Mouse (Mus musculus): ENCODE results near the gene Fgfr2.

Fgfr2 gene

DNA sequence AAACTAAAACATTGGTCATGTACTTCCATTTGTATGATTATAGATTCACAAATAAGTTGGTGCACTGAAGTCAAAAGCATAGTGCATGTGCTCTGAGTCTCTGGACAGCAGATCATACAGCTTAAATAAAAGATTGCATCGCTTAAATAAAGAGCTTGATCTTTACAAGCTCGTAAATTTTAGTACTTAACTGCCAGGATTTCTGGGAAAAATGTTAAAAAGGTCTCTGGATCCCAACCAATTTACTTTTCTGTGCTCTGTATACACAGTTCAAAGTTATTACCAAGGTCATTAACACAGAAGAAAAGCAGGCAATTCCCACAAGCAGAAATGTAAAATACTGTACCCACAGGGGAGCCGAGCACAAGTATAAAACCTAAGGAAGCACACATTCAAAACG, 292.2 kb downstream of the Fgfr2 start:
- in situ Hi-C loops (cut with MseI, MboI) = no loop called here

DNA sequence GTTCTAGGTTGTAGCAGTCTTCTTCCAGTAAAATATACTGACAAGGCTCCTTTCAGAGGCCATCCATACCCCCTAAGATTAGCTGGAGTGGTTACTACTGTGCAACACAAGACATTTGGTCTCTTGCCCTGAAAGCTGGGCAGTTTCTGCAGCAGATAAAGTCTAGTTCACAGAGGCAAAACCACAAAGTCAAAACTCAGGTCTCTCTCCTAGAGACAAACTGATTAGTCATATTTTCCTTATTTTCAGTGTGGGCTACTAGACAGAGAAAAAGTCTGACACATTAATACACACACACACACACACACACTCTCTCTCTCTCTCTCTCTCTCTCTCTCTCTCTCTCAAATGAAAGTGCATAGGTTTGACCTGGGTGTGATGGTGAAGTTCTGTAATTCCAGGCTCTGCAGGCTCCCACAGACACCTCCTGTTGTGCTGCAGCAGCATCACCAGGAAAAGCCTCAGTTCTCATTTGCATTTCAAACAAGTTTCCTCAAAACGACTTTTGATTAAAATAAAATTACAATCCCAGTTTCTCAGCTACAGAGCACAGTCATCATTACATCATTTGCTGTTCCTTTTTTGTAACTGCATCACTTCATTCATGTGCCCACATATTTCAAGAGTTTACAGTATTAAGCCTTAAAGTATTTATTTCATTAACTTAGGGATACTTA, 298.7 kb downstream of the Fgfr2 start:
- in situ Hi-C loops (cut with MseI, MboI) = no loop called here

DNA sequence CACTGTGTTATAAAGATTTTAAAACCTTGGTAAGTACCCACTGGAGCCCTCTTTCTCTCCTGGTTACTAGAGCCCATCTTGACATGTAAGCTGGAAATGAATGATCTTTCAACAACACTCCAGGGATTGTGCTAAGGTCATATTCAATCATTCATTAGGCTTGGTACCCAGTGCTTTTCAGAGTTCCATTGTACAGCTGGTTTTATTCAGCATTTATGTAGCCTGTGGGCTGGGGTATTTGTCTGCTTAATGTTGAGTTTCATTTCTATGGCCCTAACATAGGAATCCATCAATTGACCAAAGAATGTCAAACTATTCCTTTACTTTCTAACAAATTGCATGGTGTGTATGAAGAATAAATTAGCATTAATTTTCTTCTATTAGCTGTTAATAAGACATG, 299.3 kb downstream of the Fgfr2 start:
- in situ Hi-C loops (cut with MseI, MboI) = no loop called here

DNA sequence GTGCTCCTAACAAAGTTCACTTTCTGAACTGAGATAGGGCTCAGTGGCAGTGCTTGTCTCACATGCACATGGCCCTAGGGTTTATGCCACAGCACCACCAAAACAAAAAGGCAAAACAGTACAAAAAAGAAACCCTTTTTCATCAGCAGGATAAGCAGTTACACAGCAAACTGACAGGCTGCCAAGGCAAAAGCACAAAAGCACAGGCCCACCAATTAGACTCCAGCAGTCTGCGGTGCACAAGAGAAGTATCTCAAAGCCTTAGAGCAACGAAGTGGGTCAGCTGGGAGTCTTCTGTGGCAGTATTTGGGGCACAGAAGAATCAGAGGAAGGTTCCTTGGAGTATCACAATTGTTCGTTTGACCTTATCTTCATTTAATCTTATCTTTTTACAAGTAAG, 302.5 kb downstream of the Fgfr2 start:
- in situ Hi-C loops (cut with MseI, MboI) = no loop called here

DNA sequence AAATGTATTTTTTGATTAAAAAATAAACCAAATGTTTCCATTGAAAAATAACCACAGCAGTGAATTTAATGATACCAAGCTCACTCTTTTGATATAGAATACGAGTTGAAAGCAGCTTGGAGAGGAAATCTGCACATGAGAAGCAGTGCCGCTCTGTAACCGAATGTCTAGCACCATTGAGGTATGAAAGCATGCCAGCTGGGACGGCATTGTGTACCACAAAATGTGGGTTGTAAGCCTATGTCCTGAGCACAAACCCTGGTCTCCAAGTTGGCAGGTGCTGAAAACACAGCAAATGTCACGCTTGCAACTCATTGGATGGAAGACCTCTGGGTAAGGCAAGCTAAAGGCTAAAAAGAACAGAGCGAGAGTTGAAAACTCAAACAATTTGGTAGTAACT, 306.1 kb downstream of the Fgfr2 start:
- in situ Hi-C loops (cut with MseI, MboI) = loop anchor here in 1 of 2 experiments (10.0 kb wide), 1 partner anchor 162 kb away; no protein-coding TSS in a partner anchor

DNA sequence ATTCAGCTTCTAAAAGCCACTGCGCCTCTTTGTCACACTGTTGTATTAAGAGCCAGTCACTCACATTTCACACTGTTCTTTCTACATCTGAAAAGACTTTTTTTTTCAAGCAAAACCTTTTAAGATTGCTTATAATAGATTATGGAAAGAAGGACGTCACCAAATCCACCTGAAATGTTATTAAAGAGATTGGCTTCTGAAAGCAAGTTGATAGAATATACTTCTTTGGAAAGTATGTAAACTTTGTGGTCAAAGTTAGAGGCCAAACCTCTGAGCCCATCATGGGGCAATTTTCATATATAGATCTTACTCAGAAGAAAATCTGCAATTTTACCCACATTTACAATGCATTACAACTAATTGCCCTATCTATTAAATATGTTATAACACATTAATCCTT, 306.6 kb downstream of the Fgfr2 start:
- in situ Hi-C loops (cut with MseI, MboI) = loop anchor here in 1 of 2 experiments (10.0 kb wide), 1 partner anchor 162 kb away; no protein-coding TSS in a partner anchor

DNA sequence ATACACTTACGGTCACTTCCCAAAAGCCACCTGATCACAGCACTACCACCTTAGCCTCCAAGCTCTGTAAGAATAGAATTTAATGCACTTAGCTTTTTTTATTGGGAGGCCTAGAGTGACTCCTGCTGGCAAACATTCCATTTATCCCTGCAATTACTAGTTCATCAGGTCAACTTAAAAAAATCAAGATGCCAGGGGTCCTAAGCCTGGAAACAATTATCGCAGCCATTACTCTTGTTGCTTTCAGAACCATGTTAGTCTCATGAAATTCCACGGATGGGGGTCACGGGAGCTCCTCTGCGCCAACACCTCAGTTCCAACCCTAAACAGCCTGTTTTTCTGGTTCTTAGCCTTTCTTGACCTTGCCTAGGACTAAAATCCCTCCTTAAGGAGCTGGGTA, 308.1 kb downstream of the Fgfr2 start:
- in situ Hi-C loops (cut with MseI, MboI) = loop anchor here in 1 of 2 experiments (10.0 kb wide), 1 partner anchor 160 kb away; no protein-coding TSS in a partner anchor

DNA sequence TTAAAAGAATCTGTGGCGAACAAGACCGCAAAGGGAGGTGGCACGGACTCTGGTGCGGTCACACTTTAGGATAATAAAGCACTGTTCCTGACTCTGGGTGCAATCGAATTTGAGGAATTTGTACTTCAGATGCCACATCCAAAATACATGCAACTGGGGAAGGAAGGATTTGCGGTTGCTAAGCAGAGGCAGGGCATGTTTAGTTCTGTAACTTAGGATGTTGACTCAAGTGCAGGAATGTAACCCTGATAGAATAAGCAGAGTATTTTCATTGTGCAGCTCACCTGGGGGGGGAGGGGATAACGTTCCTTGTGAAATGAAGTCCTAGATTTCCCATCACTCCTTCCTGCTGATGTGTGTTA, 309.1 kb downstream of the Fgfr2 start:
- in situ Hi-C loops (cut with MseI, MboI) = loop anchor here (5.0 to 10.0 kb wide), 2 partner anchors 157 to 159 kb away; no protein-coding TSS in a partner anchor

DNA sequence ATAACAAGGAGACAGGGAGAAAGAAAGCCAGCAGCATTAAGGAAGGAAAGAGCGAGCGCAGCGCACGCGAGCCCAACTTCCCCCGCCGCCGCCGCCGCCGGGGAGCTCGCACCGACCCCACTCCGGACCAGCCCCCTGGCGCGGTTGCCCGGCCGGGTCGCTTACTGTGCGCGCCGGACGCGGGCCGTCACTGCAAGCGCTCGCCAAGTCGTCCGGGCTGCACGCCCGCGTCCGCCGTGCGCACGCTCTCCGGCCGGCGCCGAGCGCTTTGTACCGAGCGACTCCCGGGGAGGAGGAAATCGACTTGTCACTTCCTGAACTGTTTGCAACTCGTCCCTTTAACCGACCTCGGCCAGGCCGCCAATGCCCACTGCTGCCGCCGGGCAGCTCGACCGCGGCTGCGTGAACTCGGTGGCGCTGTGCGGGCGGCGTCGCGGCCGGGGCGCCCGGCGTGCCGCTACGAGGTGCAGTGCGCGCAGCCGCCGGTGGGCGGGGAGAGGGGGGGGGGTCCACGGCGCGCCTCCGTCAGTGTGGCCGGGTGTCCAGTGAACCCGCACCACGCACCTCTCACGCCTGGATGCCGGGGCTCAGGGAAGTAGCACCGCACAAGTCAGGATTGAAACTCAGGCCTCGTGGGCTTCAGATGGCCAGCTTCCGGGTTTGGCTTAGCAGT, 309.6 kb downstream of the Fgfr2 start, which contains the start of gene Fam53b:
Gene Fam53b, minus strand, starts transcription at position 471 of the 673 bp plus-strand sequence.
- in situ Hi-C loops (cut with MseI, MboI) = loop anchor here (5.0 to 10.0 kb wide), 2 partner anchors 156 to 159 kb away; no protein-coding TSS in a partner anchor

DNA sequence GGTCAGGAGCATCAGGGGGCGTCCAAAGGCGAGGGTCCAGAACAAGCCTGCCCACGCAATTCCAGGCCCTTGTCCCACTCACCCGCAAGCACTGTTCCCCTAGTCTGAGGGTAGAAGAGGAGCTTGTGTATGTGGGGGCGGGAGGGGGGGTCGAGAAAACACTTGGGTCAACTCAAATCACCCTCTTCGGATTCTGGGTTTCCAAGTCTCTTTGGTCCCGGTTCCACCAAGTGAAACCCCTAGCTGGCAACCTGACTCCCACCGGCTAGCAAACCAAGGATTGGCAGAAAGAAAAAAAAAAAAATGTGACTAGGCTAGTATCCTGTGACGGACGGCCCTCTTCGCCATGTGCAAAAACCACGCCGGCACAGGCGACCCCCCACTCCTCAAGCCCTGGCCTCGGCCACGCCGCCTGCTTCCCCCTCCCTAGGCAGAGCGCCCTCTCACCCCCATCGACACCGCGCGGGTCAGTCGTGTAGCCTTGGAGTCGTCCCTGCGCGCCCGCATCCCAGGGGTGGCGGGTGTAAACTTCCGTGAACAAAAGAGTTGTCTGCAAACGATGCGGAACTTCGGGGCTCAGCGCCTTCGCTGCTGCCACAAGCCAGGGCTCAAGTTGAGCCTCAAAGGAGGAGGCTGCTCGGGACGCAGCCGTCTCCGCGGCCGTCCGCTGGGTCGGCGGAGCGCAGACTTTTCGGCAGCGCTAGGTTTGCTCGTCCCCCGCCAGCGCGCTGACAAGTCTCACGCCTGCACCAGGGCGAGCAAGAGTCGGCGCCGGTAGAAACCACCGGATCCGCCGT, 310.3 kb downstream of the Fgfr2 start:
- in situ Hi-C loops (cut with MseI, MboI) = loop anchor here (5.0 to 10.0 kb wide), 2 partner anchors 156 to 158 kb away; no protein-coding TSS in a partner anchor

DNA sequence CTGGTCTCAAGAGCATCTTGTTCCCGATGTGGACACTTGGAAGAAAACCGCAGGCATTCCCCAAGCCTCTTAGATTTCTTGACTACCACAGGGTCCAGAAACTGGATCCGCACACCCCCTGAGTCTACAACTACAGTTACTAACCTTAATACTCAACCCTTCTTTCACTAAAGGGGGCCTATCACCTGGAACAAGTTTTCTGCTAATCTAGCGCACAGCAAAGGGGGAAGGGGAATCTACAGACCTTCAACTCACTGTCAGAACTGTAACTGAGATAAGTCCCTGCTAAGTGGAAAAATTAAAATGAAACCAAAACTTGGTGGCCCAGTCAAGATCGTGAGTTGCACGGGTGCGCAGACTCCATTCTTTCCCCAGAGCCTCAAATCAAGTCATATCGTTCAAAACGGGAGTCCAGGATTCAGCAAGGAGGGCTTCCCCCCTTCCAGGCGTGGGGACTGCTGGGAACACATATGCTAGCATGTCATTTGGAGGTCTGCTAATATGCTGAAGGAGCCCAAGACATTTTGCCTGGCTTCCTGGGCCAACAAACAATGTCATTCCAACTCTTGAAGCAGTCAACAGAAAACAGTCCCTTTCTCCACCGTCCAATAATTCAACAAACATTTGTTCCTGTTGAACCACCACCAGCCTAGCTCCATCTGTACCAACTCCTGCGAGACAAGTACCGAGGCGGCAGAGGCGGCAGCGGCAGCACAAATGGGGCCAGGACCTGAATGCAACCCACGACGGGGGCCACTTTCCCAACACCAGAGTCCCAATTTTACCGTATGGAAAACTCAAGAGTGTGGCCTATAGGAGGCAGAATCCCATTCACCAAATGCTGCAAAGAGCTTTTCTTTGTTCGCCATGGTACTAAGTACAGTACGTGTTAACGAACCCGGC, 311.2 kb downstream of the Fgfr2 start:
- in situ Hi-C loops (cut with MseI, MboI) = loop anchor here (5.0 to 10.0 kb wide), 2 partner anchors 155 to 157 kb away; no protein-coding TSS in a partner anchor

DNA sequence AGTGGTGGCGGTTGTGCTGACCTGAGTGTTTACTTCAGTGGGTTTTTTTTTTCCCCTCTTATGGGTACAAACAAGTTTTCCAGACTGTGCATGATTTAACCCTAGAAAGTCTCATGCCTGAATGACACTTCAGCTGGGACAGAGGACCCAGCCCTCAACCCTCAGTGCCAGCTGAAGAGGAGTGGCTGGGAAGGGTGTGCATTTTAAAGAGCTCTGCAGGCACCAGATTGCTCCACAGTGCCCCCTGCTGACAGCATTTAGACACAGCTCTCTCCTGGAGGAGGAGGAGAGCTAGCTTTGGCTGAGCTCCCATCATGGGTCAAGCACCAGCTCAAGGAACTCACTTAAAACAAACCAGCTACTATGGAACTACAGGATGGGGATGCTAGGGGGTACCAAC, 312.3 kb downstream of the Fgfr2 start:
- in situ Hi-C loops (cut with MseI, MboI) = loop anchor here (5.0 to 10.0 kb wide), 2 partner anchors 154 to 156 kb away; no protein-coding TSS in a partner anchor

DNA sequence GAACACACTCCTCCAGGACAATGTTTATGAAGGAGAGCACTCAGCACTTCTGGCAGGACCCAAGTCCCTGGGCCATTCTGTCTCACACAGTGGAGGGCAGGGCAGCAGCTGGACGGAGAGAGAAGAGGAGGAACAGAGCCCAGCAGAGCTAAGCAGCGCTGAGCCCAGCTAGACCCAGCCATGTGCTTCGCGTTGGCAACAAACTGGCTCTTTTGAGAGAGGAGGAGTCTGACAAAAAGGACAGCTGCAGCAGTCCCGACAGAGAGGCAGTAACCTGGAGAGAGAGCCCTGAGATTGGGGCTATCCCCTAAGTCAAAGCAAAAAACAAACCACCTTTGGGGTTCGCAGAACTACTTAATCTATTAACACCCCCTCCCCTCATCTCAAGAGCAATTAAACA, 312.8 kb downstream of the Fgfr2 start:
- in situ Hi-C loops (cut with MseI, MboI) = loop anchor here (5.0 to 10.0 kb wide), 2 partner anchors 153 to 156 kb away; no protein-coding TSS in a partner anchor

DNA sequence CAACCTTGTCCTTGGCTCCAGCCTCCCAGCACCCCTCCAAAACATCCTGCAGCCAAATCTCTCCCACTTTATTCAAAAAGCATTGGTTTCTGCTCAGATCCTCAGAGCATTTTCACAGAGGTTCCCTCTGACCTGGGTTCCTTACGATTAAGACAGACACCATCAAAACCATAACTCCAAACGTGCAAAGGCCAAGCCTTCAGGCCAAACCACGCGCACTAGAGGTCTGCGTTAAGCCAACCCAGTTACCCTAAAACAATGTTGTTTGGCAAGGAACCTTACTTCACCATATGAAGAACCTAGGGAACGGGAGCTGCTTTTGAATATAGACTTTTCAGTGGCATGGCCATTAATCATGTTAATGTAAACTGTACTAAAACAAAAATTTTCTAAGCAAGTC, 313.4 kb downstream of the Fgfr2 start:
- in situ Hi-C loops (cut with MseI, MboI) = loop anchor here (5.0 to 10.0 kb wide), 3 partner anchors 75 to 155 kb away; no protein-coding TSS in a partner anchor

DNA sequence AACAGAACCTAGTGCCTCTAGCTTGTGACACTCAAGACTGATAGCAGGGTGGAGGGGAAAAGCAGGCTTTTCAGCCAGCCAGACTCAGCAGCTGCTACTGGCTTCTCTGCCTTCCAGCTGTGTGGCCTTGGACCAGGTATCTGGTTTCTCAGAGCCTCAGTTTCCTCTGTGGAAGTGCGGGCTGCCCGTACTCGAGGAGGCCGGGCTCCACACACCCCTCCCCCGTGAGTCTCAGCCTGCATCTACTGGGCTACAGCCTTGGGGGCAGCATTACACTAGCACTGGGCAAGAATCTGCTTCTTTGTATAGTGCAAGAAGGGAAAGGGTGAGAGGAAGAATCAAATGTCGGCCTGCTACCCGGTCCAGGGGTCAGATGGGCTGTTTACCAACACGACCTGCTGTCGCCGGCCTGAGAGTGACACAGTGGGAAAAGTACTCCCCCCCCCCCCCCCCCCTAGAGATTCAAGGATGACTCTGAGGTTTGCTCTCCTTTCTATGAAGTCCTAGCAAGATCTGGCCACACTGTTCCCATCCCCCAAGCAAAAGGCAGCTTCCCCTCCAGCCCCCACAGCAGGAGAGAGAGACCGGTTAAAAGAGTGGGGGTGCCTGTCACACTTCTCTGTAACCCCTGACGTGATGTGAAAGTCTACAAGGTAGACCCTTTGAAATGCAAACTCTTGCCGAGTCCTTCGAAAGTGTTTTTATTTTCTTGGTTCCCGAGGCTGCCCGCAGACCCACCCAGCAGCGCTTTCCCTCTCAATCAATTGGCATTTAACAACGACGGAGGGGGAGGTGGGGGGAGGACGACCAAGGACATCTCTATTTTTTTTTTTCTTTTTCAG, 314.1 kb downstream of the Fgfr2 start:
- in situ Hi-C loops (cut with MseI, MboI) = loop anchor here in 1 of 2 experiments (10.0 kb wide), 1 partner anchor 74 kb away; no protein-coding TSS in a partner anchor

DNA sequence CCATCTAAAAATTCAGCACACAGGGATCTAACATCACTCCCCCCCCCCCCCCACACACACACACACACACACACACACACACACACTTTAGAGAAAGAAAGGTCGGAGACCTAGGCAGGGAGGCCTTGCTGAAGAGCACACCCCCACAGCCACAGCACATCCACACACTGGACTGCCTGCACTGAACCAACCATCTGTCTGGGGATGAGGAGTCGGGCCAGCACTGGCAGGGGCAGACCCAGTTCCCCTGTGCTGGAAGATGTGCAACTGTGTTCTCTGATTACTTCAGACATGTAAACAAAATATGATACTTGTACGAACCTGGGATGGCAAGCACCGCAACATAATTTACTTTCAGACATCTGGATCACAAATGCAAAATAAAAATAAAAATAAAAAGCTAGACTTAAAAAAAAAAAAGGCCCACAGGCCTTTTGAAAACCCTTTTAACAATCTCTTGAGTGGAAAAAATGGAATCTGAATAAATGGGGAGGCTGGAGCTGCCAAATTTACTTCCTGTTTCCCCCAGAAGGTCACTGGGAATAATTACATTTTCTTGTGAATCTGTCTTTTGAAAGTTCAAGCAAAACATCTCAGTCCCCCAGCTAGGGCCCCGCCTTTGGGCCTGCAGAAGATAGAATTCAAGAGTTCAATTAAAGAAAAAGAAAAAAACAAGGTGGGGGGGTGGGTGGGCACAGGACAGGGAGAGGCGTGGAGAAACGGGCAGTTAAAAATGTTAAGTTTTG, 314.9 kb downstream of the Fgfr2 start:
- in situ Hi-C loops (cut with MseI, MboI) = loop anchor here in 1 of 2 experiments (10.0 kb wide), 1 partner anchor 73 kb away; no protein-coding TSS in a partner anchor

DNA sequence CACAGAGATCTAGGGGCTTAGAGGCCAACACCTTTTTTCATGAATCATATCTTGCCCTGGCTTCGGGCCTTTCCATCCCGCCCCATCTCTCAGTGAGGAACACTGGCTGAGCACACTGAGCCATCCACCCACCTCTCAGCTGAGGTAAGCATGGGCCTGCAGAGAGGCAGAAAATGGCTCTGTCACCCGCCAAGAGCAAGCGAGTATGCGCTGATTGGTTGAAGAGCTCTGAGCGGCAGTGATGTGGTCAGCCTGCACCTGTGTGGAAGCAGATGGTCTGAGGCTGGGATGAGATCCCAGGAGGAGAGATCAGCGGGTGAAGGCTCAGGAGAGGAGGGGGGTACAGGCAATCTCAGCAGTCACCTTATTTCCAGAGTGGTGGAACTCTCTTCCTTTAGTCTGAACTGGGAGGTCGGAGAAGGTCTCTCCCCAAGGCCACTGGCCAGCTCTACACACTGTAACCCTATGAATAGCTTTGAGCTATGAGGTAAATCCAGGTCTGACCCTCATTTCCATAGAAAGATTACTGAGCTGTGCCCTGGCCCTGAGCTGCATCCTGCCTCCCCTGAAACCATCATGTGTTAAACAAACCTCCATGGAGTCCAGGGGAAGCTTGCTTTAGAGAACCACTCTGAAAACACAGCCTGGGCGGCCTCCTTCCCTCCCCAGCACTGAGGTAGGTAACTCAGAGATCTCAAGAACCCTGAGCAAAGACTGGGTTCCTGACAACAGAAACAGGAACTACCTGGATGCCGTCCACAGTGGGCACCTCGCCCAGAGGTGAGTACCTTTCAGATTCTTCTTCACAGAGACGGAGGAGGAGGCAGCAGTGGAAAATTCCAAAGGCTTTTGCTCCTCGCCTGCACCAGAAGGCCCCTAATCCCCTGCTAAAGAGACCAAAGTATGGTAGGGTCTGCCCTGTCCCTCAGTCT, 316.0 kb downstream of the Fgfr2 start:
- in situ Hi-C loops (cut with MseI, MboI) = loop anchor here in 1 of 2 experiments (10.0 kb wide), 1 partner anchor 72 kb away; no protein-coding TSS in a partner anchor

Data from mouse trophoblast stem cell (cell line).